Mouse (Mus musculus) hindbrain, embryonic 14.5 days (tissue): Measurements from ENCODE around the gene Cfap58. TPM values are rescaled to one million over a fixed set of nuclear protein-coding genes. Genes with fewer than 3 reads are reported as not detected.

ENCODE experiments used
- ATAC-seq: fragments of 200-750 bp; cut with Nextera tagmentation; 2 replicates; pipeline ENCODE4 v1.8.0; 2017; ENCODE audit warnings: moderate number of reproducible peaks, mild to moderate bottlenecking, moderate TSS enrichment, moderate library complexity; ENCODE audit not compliant: low FRiP score
- DNase-seq: peaks from one replicate; pipeline ENCODE4 v3.0.0-alpha.2; 2015; ENCODE audit warnings: low spot score
- H3K27ac ChIP-seq: fragments of 300-500 bp; sonication (generic); 2 replicates; pipeline ENCODE4 v1.5.1; 2014; ENCODE audit warnings: mild to moderate bottlenecking, moderate library complexity
- H3K27me3 ChIP-seq: fragments of 300-500 bp; sonication (generic); 2 replicates; pipeline ENCODE4 v1.6.1; 2014; ENCODE audit warnings: mild to moderate bottlenecking, low read length, mixed read lengths; ENCODE audit not compliant: control insufficient read depth, insufficient read depth
- H3K36me3 ChIP-seq: fragments of 300-500 bp; sonication (generic); replicated peaks from 2 replicates; pipeline ENCODE4 v1.6.1; 2014; ENCODE audit not compliant: control insufficient read depth, insufficient read depth
- H3K4me1 ChIP-seq: fragments of 300-500 bp; sonication (generic); replicated peaks from 2 replicates; pipeline ENCODE4 v1.6.1; 2014; ENCODE audit warnings: antibody characterized with exemption, low read length, mixed read lengths; ENCODE audit not compliant: control insufficient read depth, insufficient read depth
- H3K4me2 ChIP-seq: fragments of 300-500 bp; sonication (generic); replicated peaks from 2 replicates; pipeline ENCODE4 v1.6.1; 2014; ENCODE audit warnings: mild to moderate bottlenecking, moderate library complexity
- H3K4me3 ChIP-seq: fragments of 300-500 bp; sonication (generic); replicated peaks from 2 replicates; pipeline ENCODE4 v1.5.1; 2014; ENCODE audit warnings: mild to moderate bottlenecking, low read length
- H3K9ac ChIP-seq: fragments of 300-500 bp; sonication (generic); 2 replicates; pipeline ENCODE4 v1.6.1; 2014
- H3K9me3 ChIP-seq: fragments of 300-500 bp; sonication (generic); 2 replicates; pipeline ENCODE4 v1.6.1; 2016; ENCODE audit warnings: low read length; ENCODE audit not compliant: control insufficient read depth
- WGBS: fragments of 180-500 bp; shearing (Covaris S2); extraction: QIAGEN DNeasy Blood & Tissue Kit; methylation state at CpG from one replicate; pipeline ENCODE4 v1.1.7; 2014; 5-methylcytosine and 5-hydroxymethylcytosine counted together
- polyA plus RNA-seq: library from polyadenylated mRNA; unstranded; fragments of >200 nt; fragmentation: Nextera tagmentation; extraction: Ambion mirVana; gene quantifications from 2 replicates; pipeline ENCODE4 v1.2.1, GENCODE M21; 2014

The Cfap58 gene
- polyA plus RNA-seq, 1 experiment from 2014 or later: 1.1 TPM

GRCm38 (mm10) chr19:47927032-47927431 is 10.4 kb upstream of the Cfap58 start:
- Histone ChIP-seq H3K4me2 (no peak overlapping the region), H3K9ac (no peak overlapping the region), H3K4me3 (no peak overlapping the region), H3K27ac (no peak overlapping the region), H3K4me1 (no peaks in the 10 kb centered on the region), H3K9me3 (no peaks in the 10 kb centered on the region), H3K36me3 (no peaks in the 10 kb centered on the region), H3K27me3 (no peaks in the 10 kb centered on the region)
- WGBS: 85% methylated on average over 2 of the region's 2 CpGs
- no peak for ATAC-seq
- DNase-seq: no peak

DNA sequence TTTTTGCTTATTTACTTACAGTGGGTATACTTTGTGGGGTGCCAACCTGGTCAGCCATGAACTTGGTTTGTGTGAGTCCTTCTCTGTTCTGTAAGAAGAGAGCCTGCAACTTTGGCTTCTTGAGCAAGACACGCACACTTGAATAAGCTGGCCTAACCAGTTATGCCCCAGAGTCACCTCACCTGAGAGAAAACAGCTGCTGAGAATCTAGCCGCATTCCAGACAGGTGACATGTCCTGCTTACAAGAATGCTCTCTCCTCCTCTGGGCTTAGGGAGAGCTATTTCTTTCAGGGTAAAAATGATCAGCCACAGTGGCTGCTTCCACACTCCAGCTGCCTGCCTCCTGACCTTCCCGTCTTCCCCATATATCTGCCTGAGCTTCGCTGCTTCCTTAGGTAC is 8.4 kb upstream of the Cfap58 start:
- 81% methylated on average over 4 of the region's 4 CpGs for WGBS
- Histone ChIP-seq H3K4me1 (no peaks in the 10 kb centered on the region), H3K4me3 (no peak overlapping the region), H3K4me2 (no peak overlapping the region), H3K27me3 (no peaks in the 10 kb centered on the region), H3K9me3 (no peaks in the 10 kb centered on the region), H3K36me3 (no peaks in the 10 kb centered on the region), H3K27ac (no peak overlapping the region), H3K9ac (no peak overlapping the region)
- DNase-seq: no peak
- no peak for ATAC-seq

GRCm38 (mm10) chr19:47931982-47932638 is 5.4 kb upstream of the Cfap58 start:
- Histone ChIP-seq H3K9ac (no peak overlapping the region), H3K4me2 (no peak overlapping the region), H3K4me3 (no peak overlapping the region), H3K27me3 (no peaks in the 10 kb centered on the region), H3K36me3 (no peaks in the 10 kb centered on the region), H3K9me3 (no peaks in the 10 kb centered on the region), H3K27ac (no peak overlapping the region), H3K4me1 (no peaks in the 10 kb centered on the region)
- WGBS: 45% methylated on average over 7 of the region's 7 CpGs
- DNase-seq (peak; percentile 70), ATAC-seq (peak; percentile 80)

DNA sequence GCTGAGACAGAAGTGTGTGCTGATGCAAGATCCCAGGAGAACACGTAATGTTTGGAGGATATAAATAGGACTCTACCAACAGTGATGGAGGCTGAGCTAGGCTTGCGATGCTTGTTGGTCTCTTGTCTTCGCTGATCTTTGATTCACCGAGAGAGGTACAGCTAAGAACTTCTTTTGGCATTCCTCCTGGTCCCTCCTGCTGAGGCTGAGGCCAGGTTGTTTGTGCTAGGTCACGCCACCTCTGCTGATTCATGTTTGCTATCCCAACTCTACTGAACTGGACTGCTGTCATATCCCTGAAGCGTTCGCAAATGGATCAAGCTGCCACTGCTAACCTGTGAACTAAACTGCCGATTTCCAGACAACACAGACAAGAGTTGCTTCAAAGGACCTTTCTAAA is 3.3 kb upstream of the Cfap58 start:
- Histone ChIP-seq H3K9ac (no peak overlapping the region), H3K9me3 (no peaks in the 10 kb centered on the region), H3K27me3 (no peaks in the 10 kb centered on the region), H3K4me2 (no peak overlapping the region), H3K36me3 (no peaks in the 10 kb centered on the region), H3K27ac (no peak overlapping the region), H3K4me1 (no peaks in the 10 kb centered on the region), H3K4me3 (no peak overlapping the region)
- no peak for DNase-seq
- WGBS: 94% methylated on average over 8 of the region's 8 CpGs
- ATAC-seq: no peak

DNA sequence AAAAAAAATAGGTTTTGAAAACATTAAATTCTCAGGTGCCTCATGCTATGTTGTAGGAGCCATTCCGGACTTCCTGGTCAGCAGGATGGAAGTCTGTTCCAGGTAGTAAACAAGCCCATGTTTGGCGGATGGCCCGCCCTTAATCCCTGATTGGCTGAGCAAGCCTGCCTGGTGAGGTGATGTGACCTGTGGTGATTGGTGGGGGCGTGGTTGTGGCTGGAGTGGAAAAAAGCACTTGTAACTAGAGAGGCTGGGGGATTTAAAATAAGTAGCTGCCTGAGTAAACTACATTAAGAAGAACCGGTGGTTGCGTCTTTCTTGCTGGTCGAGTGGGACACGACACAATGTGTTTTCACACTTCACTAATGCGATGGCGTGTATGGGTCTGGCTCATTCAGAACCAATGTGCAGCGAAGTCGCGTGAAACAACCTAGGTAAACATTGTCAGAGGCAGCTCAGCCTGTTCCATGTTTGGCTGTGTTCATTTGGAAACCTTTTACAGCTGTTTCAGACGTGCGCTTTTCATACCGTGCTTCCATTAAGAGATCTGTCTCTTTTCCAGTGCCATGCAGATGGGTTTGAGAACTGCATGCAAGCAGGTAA is 2.7 kb upstream of the Cfap58 start:
- Histone ChIP-seq H3K9me3 (no peaks in the 10 kb centered on the region), H3K27me3 (no peaks in the 10 kb centered on the region), H3K4me3 (no peak overlapping the region), H3K36me3 (no peaks in the 10 kb centered on the region), H3K27ac (no peak overlapping the region), H3K9ac (no peak overlapping the region), H3K4me1 (no peaks in the 10 kb centered on the region), H3K4me2 (no peak overlapping the region)
- DNase-seq: no peak
- no peak for ATAC-seq
- WGBS: 72% methylated on average over 16 of the region's 16 CpGs

DNA sequence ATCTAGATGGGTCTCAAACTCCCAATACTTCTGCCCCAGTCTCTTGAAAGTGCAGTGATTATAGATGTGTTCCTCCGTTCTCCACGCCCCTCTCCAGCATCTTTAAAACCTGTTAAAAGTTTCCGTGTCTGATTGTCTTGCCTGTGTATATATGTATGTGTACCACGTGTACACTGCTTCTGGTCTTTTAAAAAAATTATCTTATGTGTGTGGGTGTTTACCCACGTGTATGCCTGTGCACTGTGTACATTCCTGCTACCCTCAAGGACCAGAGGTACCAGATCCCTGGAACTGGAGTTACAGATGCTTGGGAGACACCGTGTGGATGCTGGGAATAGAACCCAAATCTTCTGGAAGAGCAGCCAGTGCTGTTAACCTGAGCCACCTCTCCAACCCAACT is 1.9 kb upstream of the Cfap58 start:
- Histone ChIP-seq H3K4me1 (no peaks in the 10 kb centered on the region), H3K4me2 (no peak overlapping the region), H3K27ac (no peak overlapping the region), H3K36me3 (no peaks in the 10 kb centered on the region), H3K9ac (no peak overlapping the region), H3K4me3 (no peak overlapping the region), H3K27me3 (no peaks in the 10 kb centered on the region), H3K9me3 (no peaks in the 10 kb centered on the region)
- no peak for ATAC-seq
- no peak for DNase-seq
- 86% methylated on average over 6 of the region's 6 CpGs for WGBS

- Histone ChIP-seq H3K9ac (no peak overlapping the region), H3K9me3 (no peaks in the 10 kb centered on the region), H3K4me3 (no peak overlapping the region), H3K4me2 (no peak overlapping the region), H3K4me1 (no peaks in the 10 kb centered on the region), H3K27me3 (no peaks in the 10 kb centered on the region), H3K36me3 (no peaks in the 10 kb centered on the region), H3K27ac (no peak overlapping the region)
- ATAC-seq (no peak), DNase-seq (no peak)
- 93% methylated on average over 11 of the region's 11 CpGs for WGBS
Measured at GRCm38 (mm10) chr19:47936490-47936889, 985 bp upstream of the Cfap58 start.

DNA sequence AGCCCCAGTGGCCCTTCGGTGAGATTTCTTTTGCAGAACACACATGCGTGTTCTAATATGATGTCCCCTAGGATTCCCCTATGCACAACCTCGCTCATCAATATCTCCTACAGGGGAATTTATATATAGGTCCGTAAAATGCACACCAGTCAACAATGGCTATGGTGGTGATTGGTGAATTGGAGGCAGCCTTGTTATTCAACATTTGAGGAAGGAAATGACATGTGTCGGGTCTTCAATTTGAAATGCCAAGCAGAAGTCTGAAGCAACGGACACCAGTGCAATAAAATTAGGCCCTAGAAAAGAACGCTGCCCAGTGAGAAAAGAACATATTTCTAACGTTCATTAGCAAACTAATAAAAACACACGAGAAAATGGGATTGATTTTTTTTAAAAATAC is 537 bp upstream of the Cfap58 start:
- H3K36me3 ChIP-seq: no peaks in the 10 kb centered on the region
- peak overlapping the region; percentile 65 for H3K27ac ChIP-seq
- ATAC-seq (no peak), DNase-seq (no peak)
- peak overlapping the region; percentile 48 for H3K9ac ChIP-seq
- no peaks in the 10 kb centered on the region for H3K4me1 ChIP-seq
- H3K27me3 ChIP-seq: no peaks in the 10 kb centered on the region
- peak overlapping the region; percentile 36 for H3K4me3 ChIP-seq
- no peaks in the 10 kb centered on the region for H3K9me3 ChIP-seq
- WGBS: 57% methylated on average over 9 of the region's 9 CpGs
- H3K4me2 ChIP-seq: peak overlapping the region; percentile 69

GRCm38 (mm10) chr19:47939361-47939760 is 1.9 kb downstream of the Cfap58 start:
- no peak overlapping the region for H3K9ac ChIP-seq
- no peak overlapping the region for H3K27ac ChIP-seq
- H3K27me3 ChIP-seq: no peaks in the 10 kb centered on the region
- 81% methylated on average over 6 of the region's 6 CpGs for WGBS
- no peaks in the 10 kb centered on the region for H3K9me3 ChIP-seq
- H3K4me1 ChIP-seq: no peaks in the 10 kb centered on the region
- H3K4me3 ChIP-seq: no peak overlapping the region
- ATAC-seq (no peak), DNase-seq (no peak)
- H3K36me3 ChIP-seq: no peaks in the 10 kb centered on the region
- no peak overlapping the region for H3K4me2 ChIP-seq
